Mouse (Mus musculus) megakaryocyte, embryonic 14.5 days (primary cell): Measurements from ENCODE around the gene Ppt2.

Experiments used
- FLI1 ChIP-seq: IDR thresholded peaks from 2 replicates; pipeline ENCODE4 v1.6.1; 2012; ENCODE audit warnings: low read length, inconsistent platforms, mixed read lengths
- GATA1 ChIP-seq: IDR thresholded peaks from 3 replicates; pipeline ENCODE4 v1.6.1; 2012; ENCODE audit warnings: mixed read lengths, low read length, inconsistent platforms, borderline replicate concordance

- TF ChIP-seq FLI1 (no peak), GATA1 (no peak)
These were observed 20.3 kb downstream of the Ppt2 start for GRCm38 (mm10) chr17:34607997-34608396.
